Mouse (Mus musculus) frontal cortex, adult 2 months (tissue): ENCODE measurements at regions not wholly inside any gene's neighbourhood (a gene's known extent, or its start where the extent isn't known, plus 50 kb on each side); places are given as distances from the start of the nearest gene placed in this dataset.

ENCODE experiments used
- DNase-seq, 2 experiments: peaks; one replicate each; pipeline ENCODE4 v3.0.0; 2022; ENCODE audit warnings: low spot score in 1 of 2; ENCODE audit errors: extremely low spot score in 1 of 2

GRCm38 (mm10) chr14:64511300-64511699, 407.2 kb downstream of the Prss52 start:
- no peak for DNase-seq

- no peak for DNase-seq
Observed at GRCm38 (mm10) chr14:64512726-64513125, 408.6 kb downstream of the Prss52 start.

GRCm38 (mm10) chr14:64517584-64518195, 413.6 kb downstream of the Prss52 start:
- no peak for DNase-seq

- no peak for DNase-seq
Observed at GRCm38 (mm10) chr14:64524641-64525040, 420.6 kb downstream of the Prss52 start.

- no peak for DNase-seq
Observed at GRCm38 (mm10) chr14:64525302-64526078, 421.4 kb downstream of the Prss52 start.

- no peak for DNase-seq
Observed at GRCm38 (mm10) chr14:64530541-64530940, 426.5 kb downstream of the Prss52 start.

GRCm38 (mm10) chr14:64531221-64531949, 427.3 kb downstream of the Prss52 start:
- peak; percentile 62 for DNase-seq

GRCm38 (mm10) chr14:64532351-64532750, 428.3 kb downstream of the Prss52 start:
- no peak for DNase-seq

- peak in 1 of 2 experiments; percentile 46 for DNase-seq
Observed at GRCm38 (mm10) chr14:64533591-64534151, 429.6 kb downstream of the Prss52 start.

- DNase-seq = no peak
Observed at GRCm38 (mm10) chr14:64534194-64534593, 430.1 kb downstream of the Prss52 start.

GRCm38 (mm10) chr14:64539436-64539835, 435.4 kb downstream of the Prss52 start:
- no peak for DNase-seq

GRCm38 (mm10) chr14:64545056-64545455, 441.0 kb downstream of the Prss52 start:
- no peak for DNase-seq

- no peak for DNase-seq
Observed at GRCm38 (mm10) chr14:64546787-64547186, 442.7 kb downstream of the Prss52 start.

GRCm38 (mm10) chr14:64552951-64553350, 448.9 kb downstream of the Prss52 start:
- DNase-seq = no peak

GRCm38 (mm10) chr14:64556042-64556441, 452.0 kb downstream of the Prss52 start:
- DNase-seq = no peak

- DNase-seq = no peak
Observed at GRCm38 (mm10) chr14:64557453-64557852, 453.4 kb downstream of the Prss52 start.

- no peak for DNase-seq
Observed at GRCm38 (mm10) chr14:64568689-64569088, 464.6 kb downstream of the Prss52 start.

GRCm38 (mm10) chr14:64570951-64571350, 466.9 kb downstream of the Prss52 start:
- no peak for DNase-seq

- DNase-seq = no peak
Observed at GRCm38 (mm10) chr14:64572756-64573155, 468.7 kb downstream of the Prss52 start.

GRCm38 (mm10) chr14:64573773-64574172, 469.7 kb downstream of the Prss52 start:
- peak in 1 of 2 experiments; percentile 70 for DNase-seq

- DNase-seq = peak in 1 of 2 experiments; percentile 66
Observed at GRCm38 (mm10) chr14:64574277-64574676, 470.2 kb downstream of the Prss52 start.
